Mouse (Mus musculus): ENCODE results near the gene Rbm20.

DNA sequence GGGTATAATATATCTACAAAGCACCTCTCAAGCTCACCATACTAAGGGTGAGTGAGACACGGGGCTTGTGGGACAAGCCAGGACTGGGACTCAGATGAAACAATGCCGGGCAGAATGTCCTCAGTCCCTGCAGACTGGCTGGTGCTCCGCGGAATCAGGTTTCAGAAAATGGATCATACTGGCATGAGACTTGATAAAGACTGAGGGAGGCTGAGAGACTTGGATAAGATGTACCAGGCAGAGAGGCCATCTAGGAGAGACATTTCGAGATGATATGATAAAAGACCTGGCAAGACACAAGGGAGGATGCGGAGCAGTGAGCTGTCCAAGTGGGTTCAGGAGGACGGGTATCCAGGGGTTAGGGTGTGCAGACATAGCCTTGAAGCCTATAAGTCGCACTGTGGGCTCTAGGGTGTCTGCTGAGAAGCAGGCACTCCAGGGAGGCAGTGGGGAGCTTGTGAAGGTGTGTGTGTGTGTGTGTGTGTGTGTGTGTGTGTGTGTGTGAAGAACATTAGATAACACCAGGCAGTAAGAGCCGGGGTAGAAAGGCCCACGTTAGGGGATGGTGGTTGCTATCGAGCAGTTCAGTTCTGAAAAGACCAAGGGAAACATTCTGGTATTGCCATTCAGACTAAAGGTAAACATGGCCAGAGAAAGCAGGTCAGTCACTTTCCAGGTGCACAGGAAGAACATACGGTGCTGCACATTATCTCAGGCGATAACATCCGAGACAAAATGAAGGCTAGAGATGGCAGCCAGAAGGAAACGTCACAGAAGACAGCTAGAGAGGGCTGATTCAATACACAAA is 225.0 kb downstream of the Rbm20 start:
- TF ChIP-seq CTCF (IDR thresholded peaks at IDR 0.05; ENCODE audit: low read depth, low read length): no peak
- no peak for TF ChIP-seq POLR2A (IDR thresholded peaks at IDR 0.05; ENCODE audit: borderline replicate concordance, low read depth, low read length)

All from bone marrow macrophage, adult 2 months (primary cell).